Mouse (Mus musculus) hindbrain, embryonic 13.5 days (tissue): ENCODE results near the gene Timmdc1. TPM values are rescaled to one million over a fixed set of nuclear protein-coding genes. Genes with fewer than 3 reads are reported as not detected.

Experiments
- polyA plus RNA-seq: library from polyadenylated mRNA; unstranded; fragments of >200 nt; fragmentation: Nextera tagmentation; extraction: Ambion mirVana; gene quantifications from 2 replicates; pipeline ENCODE4 v1.2.1, GENCODE M21; 2015

Gene Timmdc1
- polyA plus RNA-seq, 1 experiment from 2014 or later, result 37.8 TPM

Other genes starting within 250 kb of the Timmdc1 start
- gene Nr1i2, start 227.8 kb downstream of the Timmdc1 start, polyA plus RNA-seq, result 0.09 TPM in 1 of 2 replicates, not detected in the other
- 0.74 and 1.8 TPM in 2 replicates for gene Maats1, start 180.5 kb downstream of the Timmdc1 start, polyA plus RNA-seq
- gene Cox17, start 175.7 kb downstream of the Timmdc1 start, polyA plus RNA-seq, result 98.7 and 106 TPM in 2 replicates
- gene Gm21987, start 175.6 kb downstream of the Timmdc1 start, polyA plus RNA-seq, result not detected in 2 replicates
- gene Popdc2, start 160.5 kb downstream of the Timmdc1 start, polyA plus RNA-seq, result 0.49 and 0.61 TPM in 2 replicates
- gene Pla1a, start 89.5 kb downstream of the Timmdc1 start, polyA plus RNA-seq, result 0.30 and 0.31 TPM in 2 replicates
- 157 and 162 TPM in 2 replicates for gene Adprh, start 70.0 kb downstream of the Timmdc1 start, polyA plus RNA-seq
- gene Cd80, start 67.1 kb downstream of the Timmdc1 start, polyA plus RNA-seq, result 0.48 and 0.55 TPM in 2 replicates
- 62.0 and 66.7 TPM in 2 replicates for gene Poglut1, start 27.6 kb upstream of the Timmdc1 start, polyA plus RNA-seq
- 42.4 and 50.3 TPM in 2 replicates for gene Tmem39a, start 36.0 kb upstream of the Timmdc1 start, polyA plus RNA-seq
- 5.2 and 6.6 TPM in 2 replicates for gene Arhgap31, start 190.6 kb upstream of the Timmdc1 start, polyA plus RNA-seq
- gene B4galt4, start 219.6 kb upstream of the Timmdc1 start, polyA plus RNA-seq, result 29.1 and 30.0 TPM in 2 replicates